Mouse (Mus musculus): ENCODE results near the gene Pde4a. TPM values are rescaled to one million over a fixed set of nuclear protein-coding genes. Genes with fewer than 3 reads are reported as not detected.

The Pde4a gene
- polyA plus RNA-seq, 1 experiment, result 23.4 TPM

- no peak for DNase-seq (ENCODE audit: low read depth)
- TF ChIP-seq POLR2A (IDR thresholded peaks at IDR 0.05; ENCODE audit: borderline replicate concordance, extremely low read depth, insufficient read depth, insufficient read length, poor library complexity, severe bottlenecking) (no peak), CTCF (IDR thresholded peaks at IDR 0.05; ENCODE audit: borderline replicate concordance, extremely low read depth, insufficient read depth, insufficient read length) (no peak)
Observed at GRCm38 (mm10) chr9:21134595-21135328, 30.8 kb upstream of the Pde4a start.

GRCm38 (mm10) chr9:21135329-21135890 is 30.1 kb upstream of the Pde4a start:
- no peak for TF ChIP-seq POLR2A (IDR thresholded peaks at IDR 0.05; ENCODE audit: borderline replicate concordance, extremely low read depth, insufficient read depth, insufficient read length, poor library complexity, severe bottlenecking)
- TF ChIP-seq CTCF (IDR thresholded peaks at IDR 0.05; ENCODE audit: borderline replicate concordance, extremely low read depth, insufficient read depth, insufficient read length), result no peak
- DNase-seq (ENCODE audit: low read depth), result no peak

- DNase-seq (ENCODE audit: low read depth), result no peak
- TF ChIP-seq CTCF (IDR thresholded peaks at IDR 0.05; ENCODE audit: borderline replicate concordance, extremely low read depth, insufficient read depth, insufficient read length) (no peak), POLR2A (IDR thresholded peaks at IDR 0.05; ENCODE audit: borderline replicate concordance, extremely low read depth, insufficient read depth, insufficient read length, poor library complexity, severe bottlenecking) (no peak)
Observed at GRCm38 (mm10) chr9:21135941-21136381, 29.6 kb upstream of the Pde4a start.

- TF ChIP-seq CTCF (IDR thresholded peaks at IDR 0.05; ENCODE audit: borderline replicate concordance, extremely low read depth, insufficient read depth, insufficient read length) (no peak), POLR2A (IDR thresholded peaks at IDR 0.05; ENCODE audit: borderline replicate concordance, extremely low read depth, insufficient read depth, insufficient read length, poor library complexity, severe bottlenecking) (no peak)
Observed at GRCm38 (mm10) chr9:21136401-21136800, 29.1 kb upstream of the Pde4a start.

GRCm38 (mm10) chr9:21137229-21137628 is 28.3 kb upstream of the Pde4a start:
- peak; percentile 73 for DNase-seq (ENCODE audit: low read depth)
- no peak for TF ChIP-seq POLR2A (IDR thresholded peaks at IDR 0.05; ENCODE audit: borderline replicate concordance, extremely low read depth, insufficient read depth, insufficient read length, poor library complexity, severe bottlenecking)
- peak; percentile 64; the same call in 1 of the 2 replicates for TF ChIP-seq CTCF (IDR thresholded peaks at IDR 0.05; ENCODE audit: borderline replicate concordance, extremely low read depth, insufficient read depth, insufficient read length)

More at GRCm38 (mm10) chr9:21136401-21136800, 29.1 kb upstream of the Pde4a start:
- DNase-seq (ENCODE audit: low read depth), result no peak

- no peak for DNase-seq (ENCODE audit: low read depth)
- TF ChIP-seq POLR2A (IDR thresholded peaks at IDR 0.05; ENCODE audit: borderline replicate concordance, extremely low read depth, insufficient read depth, insufficient read length, poor library complexity, severe bottlenecking) (no peak), CTCF (IDR thresholded peaks at IDR 0.05; ENCODE audit: borderline replicate concordance, extremely low read depth, insufficient read depth, insufficient read length) (no peak)
Observed at GRCm38 (mm10) chr9:21138386-21138785, 27.1 kb upstream of the Pde4a start.

- DNase-seq (ENCODE audit: low read depth), result no peak
- no peak for TF ChIP-seq CTCF (IDR thresholded peaks at IDR 0.05; ENCODE audit: borderline replicate concordance, extremely low read depth, insufficient read depth, insufficient read length)
- no peak for TF ChIP-seq POLR2A (IDR thresholded peaks at IDR 0.05; ENCODE audit: borderline replicate concordance, extremely low read depth, insufficient read depth, insufficient read length, poor library complexity, severe bottlenecking)
Observed at GRCm38 (mm10) chr9:21141922-21142321, 23.6 kb upstream of the Pde4a start.

GRCm38 (mm10) chr9:21144361-21144760 is 21.2 kb upstream of the Pde4a start:
- DNase-seq (ENCODE audit: low read depth), result no peak
- TF ChIP-seq POLR2A (IDR thresholded peaks at IDR 0.05; ENCODE audit: borderline replicate concordance, extremely low read depth, insufficient read depth, insufficient read length, poor library complexity, severe bottlenecking), result no peak

GRCm38 (mm10) chr9:21145431-21145830 is 20.1 kb upstream of the Pde4a start:
- TF ChIP-seq CTCF (IDR thresholded peaks at IDR 0.05; ENCODE audit: borderline replicate concordance, extremely low read depth, insufficient read depth, insufficient read length), result no peak
- no peak for DNase-seq (ENCODE audit: low read depth)

GRCm38 (mm10) chr9:21146722-21147121 is 18.8 kb upstream of the Pde4a start:
- no peak for DNase-seq (ENCODE audit: low read depth)
- TF ChIP-seq POLR2A (IDR thresholded peaks at IDR 0.05; ENCODE audit: borderline replicate concordance, extremely low read depth, insufficient read depth, insufficient read length, poor library complexity, severe bottlenecking) (no peak), CTCF (IDR thresholded peaks at IDR 0.05; ENCODE audit: borderline replicate concordance, extremely low read depth, insufficient read depth, insufficient read length) (no peak)

- no peak for DNase-seq (ENCODE audit: low read depth)
- TF ChIP-seq CTCF (IDR thresholded peaks at IDR 0.05; ENCODE audit: borderline replicate concordance, extremely low read depth, insufficient read depth, insufficient read length) (no peak), POLR2A (IDR thresholded peaks at IDR 0.05; ENCODE audit: borderline replicate concordance, extremely low read depth, insufficient read depth, insufficient read length, poor library complexity, severe bottlenecking) (no peak)
Observed at GRCm38 (mm10) chr9:21148427-21148826, 17.1 kb upstream of the Pde4a start.

- DNase-seq (ENCODE audit: low read depth), result no peak
- TF ChIP-seq CTCF (IDR thresholded peaks at IDR 0.05; ENCODE audit: borderline replicate concordance, extremely low read depth, insufficient read depth, insufficient read length) (no peak), POLR2A (IDR thresholded peaks at IDR 0.05; ENCODE audit: borderline replicate concordance, extremely low read depth, insufficient read depth, insufficient read length, poor library complexity, severe bottlenecking) (no peak)
Observed at GRCm38 (mm10) chr9:21149077-21149653, 16.3 kb upstream of the Pde4a start.

Data from brain, embryonic 14.5 days (tissue).